Mouse (Mus musculus): ENCODE results near the gene Prkrip1. TPM values are rescaled to one million over a fixed set of nuclear protein-coding genes. Genes with fewer than 3 reads are reported as not detected.

The Prkrip1 gene
- total and polyA plus RNA-seq, 3 experiments, result 55.1 to 84.1 TPM; not detected in 1

DNA sequence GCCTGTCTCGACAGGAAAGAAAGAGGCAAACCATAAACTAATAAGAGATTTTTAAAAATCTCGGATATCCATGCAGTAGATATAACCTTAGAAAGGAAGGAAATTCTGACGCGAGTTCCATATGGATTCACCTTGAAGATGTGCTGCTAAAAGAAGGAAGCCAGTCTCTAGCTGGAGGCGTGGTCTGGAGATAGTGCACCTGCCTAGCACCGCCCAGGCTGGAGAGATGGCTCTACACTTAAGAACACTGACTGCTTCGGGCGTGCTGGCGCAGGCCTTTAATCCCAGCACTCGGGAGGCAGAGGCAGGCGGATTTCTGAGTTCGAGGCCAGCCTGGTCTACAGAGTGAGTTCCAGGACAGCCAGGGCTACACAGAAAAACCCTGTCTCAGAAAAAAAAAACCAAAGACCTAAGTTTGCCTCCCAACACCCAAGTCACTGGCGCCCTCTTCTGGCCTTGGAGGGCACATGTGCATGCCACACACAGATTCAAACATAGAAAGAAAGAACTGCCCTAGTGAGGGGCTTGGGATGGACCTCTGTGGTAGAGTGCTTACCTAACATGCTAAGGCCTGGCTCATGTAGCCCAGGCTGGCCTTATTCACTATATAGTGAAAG is 61.0 kb downstream of the Prkrip1 start (continued):
- TF ChIP-seq HCFC1 (IDR thresholded peaks at IDR 0.05; ENCODE audit: low read depth, low read length) (peak; percentile 18; the same call in 1 of the 2 replicates), CHD1 (IDR thresholded peaks at IDR 0.05; ENCODE audit: low read depth, low read length) (no peak), GATA1 (IDR thresholded peaks at IDR 0.05; ENCODE audit: low read depth, low read length) (no peak), CHD2 (IDR thresholded peaks at IDR 0.05; ENCODE audit: low read length) (no peak), USF2 (IDR thresholded peaks at IDR 0.05; ENCODE audit: borderline replicate concordance in 1 of 2, insufficient read depth in 1 of 2, low read depth in 1 of 2, low read length in 2 of 2) (no peak), BHLHE40 (IDR thresholded peaks at IDR 0.05; ENCODE audit: borderline replicate concordance, low read depth, low read length) (no peak), NELFE (IDR thresholded peaks at IDR 0.05; ENCODE audit: low read depth, low read length) (no peak), ZC3H11A (IDR thresholded peaks at IDR 0.05; ENCODE audit: low read depth, low read length) (peak; percentile 24; the same call in 1 of the 2 replicates), POLR2AphosphoS2 (IDR thresholded peaks at IDR 0.05; ENCODE audit: low read length) (no peak), MYC (IDR thresholded peaks at IDR 0.05; ENCODE audit: low read depth, low read length) (peak; percentile 66), UBTF (IDR thresholded peaks at IDR 0.05; ENCODE audit: borderline replicate concordance, insufficient read depth, low read depth, low read length) (no peak), ELF1 (IDR thresholded peaks at IDR 0.05; ENCODE audit: low read depth, low read length) (no peak), ZNF384 (IDR thresholded peaks at IDR 0.05; ENCODE audit: low read depth, low read length) (peak; percentile 86), POLR2A (IDR thresholded peaks at IDR 0.05; ENCODE audit: control insufficient read depth in 1 of 2, insufficient read depth in 1 of 2, low read depth in 1 of 2, low read length in 2 of 2, poor library complexity in 1 of 2) (0 out of 4 replicates have a peak, but pooled peaks of 1 of the 2 experiments have one; percentile 22), RAD21 (IDR thresholded peaks at IDR 0.05; ENCODE audit: low read depth, low read length) (peak; percentile 42), NRF1 (IDR thresholded peaks at IDR 0.05; ENCODE audit: insufficient read depth, low read depth, low read length, poor library complexity, severe bottlenecking) (no peak), SMC3 (IDR thresholded peaks at IDR 0.05; ENCODE audit: low read depth, low read length) (peak; percentile 46), TAL1 (IDR thresholded peaks at IDR 0.05; ENCODE audit: low read length) (no peak)

DNA sequence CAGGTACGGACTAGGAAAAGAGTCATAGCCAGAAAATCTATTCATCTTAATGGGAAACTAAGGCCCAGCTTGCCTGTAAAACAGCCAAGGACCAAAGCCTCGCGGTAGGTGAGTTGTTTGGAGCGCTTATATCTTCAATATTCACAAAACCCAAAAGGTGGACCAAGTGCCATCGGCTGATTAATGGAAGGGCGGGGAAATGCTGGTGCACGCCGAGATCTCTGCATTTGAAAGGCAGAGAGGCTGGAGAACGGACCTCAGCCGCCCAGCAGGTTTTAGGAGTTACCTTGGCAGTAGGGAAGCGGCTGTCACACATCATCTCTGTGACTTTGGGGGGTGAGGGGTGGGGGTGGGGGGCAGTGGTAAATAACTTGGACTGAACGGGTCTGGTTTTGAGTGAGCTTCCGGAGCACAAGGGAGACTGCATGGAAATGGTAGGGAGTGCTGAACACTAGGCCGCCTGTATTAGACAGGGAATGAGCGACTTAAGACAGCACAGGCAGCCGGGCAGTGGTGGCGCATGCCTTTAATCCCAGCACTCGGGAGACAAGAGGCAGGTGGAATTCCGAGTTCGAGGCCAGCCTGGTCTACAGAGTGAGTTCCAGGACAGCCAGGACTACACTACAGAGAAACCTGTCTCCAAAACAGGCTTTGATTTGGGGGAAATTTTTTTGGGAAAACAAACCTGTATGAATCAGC is 62.3 kb downstream of the Prkrip1 start:
- Histone ChIP-seq H3K79me2 (ENCODE audit: control insufficient read depth, insufficient read depth, low read length, poor library complexity) (peaks cover 29% of the 10 kb centered on the region), H3K4me1 (ENCODE audit: control insufficient read depth in 1 of 2, insufficient read depth in 2 of 2, low read length in 2 of 2) (peaks cover 7 to 17% of the 10 kb centered on the region in 2 experiments), H3K9ac (ENCODE audit: control insufficient read depth, low read depth, low read length, poor library complexity, severe bottlenecking) (peak overlapping the region; percentile 84), H3K9me3 (replicated peaks; ENCODE audit: insufficient read depth, low read length) (no peaks in the 10 kb centered on the region), H3K36me3 (ENCODE audit: control insufficient read depth in 1 of 2, insufficient read depth in 2 of 2, low read length in 2 of 2) (peaks cover 2 to 11% of the 10 kb centered on the region in 2 experiments; a peak in 3 of 4 replicates), H3K4me3 (ENCODE audit: control insufficient read depth in 1 of 2, insufficient read depth in 1 of 2, low read depth in 2 of 2, low read length in 2 of 2) (peak overlapping the region; percentile 75 to 94), H3K27ac (ENCODE audit: control insufficient read depth, low read depth, low read length) (peak overlapping the region; percentile 95), H3K27me3 (ENCODE audit: control insufficient read depth in 1 of 2, insufficient read depth in 2 of 2, low read length in 2 of 2) (no peaks in the 10 kb centered on the region)
- DNase-seq (ENCODE audit: low read depth, low spot score), result no peak
- no peak; the same call in 1 of the 2 replicates for TF ChIP-seq MAX (IDR thresholded peaks at IDR 0.05; ENCODE audit: low read length)
- no peak for TF ChIP-seq UBTF (IDR thresholded peaks at IDR 0.05; ENCODE audit: borderline replicate concordance, insufficient read depth, low read depth, low read length)
- no peak for TF ChIP-seq JUND (IDR thresholded peaks at IDR 0.05; ENCODE audit: low read depth, low read length)
- TF ChIP-seq MXI1 (IDR thresholded peaks at IDR 0.05; ENCODE audit: low read depth, low read length), result peak; percentile 32; the same call in 1 of the 2 replicates
- TF ChIP-seq USF2 (IDR thresholded peaks at IDR 0.05; ENCODE audit: borderline replicate concordance in 1 of 2, insufficient read depth in 1 of 2, low read depth in 1 of 2, low read length in 2 of 2), result no peak
- TF ChIP-seq CHD2 (IDR thresholded peaks at IDR 0.05; ENCODE audit: low read length), result peak; percentile 9; the same call in 1 of the 2 replicates
- peak; percentile 72; the same call in 1 of the 2 replicates for TF ChIP-seq SIN3A (IDR thresholded peaks at IDR 0.05; ENCODE audit: low read length)
- peak; percentile 86 for TF ChIP-seq TBP (IDR thresholded peaks at IDR 0.05; ENCODE audit: low read depth, low read length)
- TF ChIP-seq TCF12 (IDR thresholded peaks at IDR 0.05; ENCODE audit: low read depth, low read length), result no peak
- no peak for TF ChIP-seq POLR2AphosphoS2 (IDR thresholded peaks at IDR 0.05; ENCODE audit: low read length)
- TF ChIP-seq EP300 (IDR thresholded peaks at IDR 0.05; ENCODE audit: low read depth in 1 of 2, low read length in 2 of 2), result no peak
- no peak for TF ChIP-seq USF1 (IDR thresholded peaks at IDR 0.05; ENCODE audit: low read depth, low read length)

Data from MEL (cell line).